Mouse (Mus musculus): ENCODE results near the gene Fyn.

DNA sequence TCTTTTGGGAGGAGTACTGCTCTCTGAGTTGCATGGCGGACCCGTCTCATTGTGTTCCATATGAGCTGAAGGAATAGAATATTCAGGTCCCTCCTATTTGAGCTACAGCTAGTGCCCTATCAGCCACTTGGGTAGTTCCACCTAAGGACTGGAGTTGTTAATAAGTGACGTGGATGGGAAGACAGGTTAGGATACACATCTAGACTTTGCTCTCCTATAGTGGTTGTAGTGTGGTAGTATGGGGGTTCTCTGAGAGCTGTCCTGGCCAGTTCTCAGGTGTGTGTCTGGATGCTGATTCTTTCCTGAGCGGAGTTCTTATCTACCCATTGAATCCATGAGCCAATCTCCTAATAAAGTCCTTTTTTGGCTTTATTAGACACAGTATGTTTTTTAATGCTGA lies 4.5 kb upstream of the Fyn start:
- TF ChIP-seq POLR2A (IDR thresholded peaks at IDR 0.05; ENCODE audit: extremely low read depth, insufficient read depth, low read length) (no peak), CTCF (IDR thresholded peaks at IDR 0.05; ENCODE audit: extremely low read depth, insufficient read depth, low read length) (no peak)

Measured in cortical plate, adult 2 months (tissue).